Comparison of ENCODE assay signal across 8 mouse cellular contexts in genomic region chr17:70835071-70835790, GRCm38 (mm10). TPM values are rescaled to one million over a fixed set of nuclear protein-coding genes. Genes with fewer than 3 reads are reported as not detected.
A peak's percentile ranks its signal among the peaks of the same experiment; 100 is the strongest.
DNase-seq lines count a peak whose midpoint lies in the region; ATAC-seq lines count a peak whose summit lies in the region.

No protein-coding gene starts in this region.

- peak overlapping the region; percentile 85 for H3K4me2 ChIP-seq in lung, embryonic 15.5 days
- H3K4me2 ChIP-seq in embryonic facial prominence, embryonic 15.5 days (replicated peaks) = peak overlapping the region; percentile 72

- ATAC-seq in lung, embryonic 15.5 days (ENCODE audit: borderline replicate concordance, extremely low read depth, low FRiP score, low TSS enrichment) = no peak
- ATAC-seq in embryonic facial prominence, embryonic 15.5 days (ENCODE audit: insufficient number of reproducible peaks, low FRiP score, low TSS enrichment, low read depth) = no peak

- 9% methylated on average over 10 of the region's 10 CpGs for WGBS in lung, embryonic 15.5 days
- WGBS in embryonic facial prominence, embryonic 15.5 days = 6% methylated on average over 10 of the region's 10 CpGs
- WGBS in limb, embryonic 10.5 days = 3% methylated on average over 10 of the region's 10 CpGs

- H3K4me3 ChIP-seq in lung, embryonic 15.5 days = peak overlapping the region; percentile 41
- peak overlapping the region; percentile 39 for H3K4me3 ChIP-seq in embryonic facial prominence, embryonic 15.5 days (replicated peaks)
- H3K4me3 ChIP-seq in limb, embryonic 10.5 days = peak overlapping the region; percentile 51

- H3K27ac ChIP-seq in lung, embryonic 15.5 days = no peak overlapping the region
- H3K27ac ChIP-seq in embryonic facial prominence, embryonic 15.5 days (replicated peaks) = peak overlapping the region; percentile 28; the same call in 1 of the 2 replicates
- H3K27ac ChIP-seq in limb, embryonic 10.5 days = no peak overlapping the region

- DNase-seq in lung, postnatal 14 days = no peak
- DNase-seq in limb, embryonic 10.5 days (ENCODE audit: low spot score) = no peak
- peak; percentile 32 for DNase-seq in retina, postnatal 1 day
- no peak for DNase-seq in thymus, adult 18-20 months
- DNase-seq in spleen, adult 18-20 months = no peak
- DNase-seq in layer of hippocampus, postnatal 25 days (ENCODE audit: extremely low spot score in 1 of 2, low spot score in 1 of 2) = no peak

- H3K36me3 ChIP-seq in lung, embryonic 15.5 days = peaks cover 12% of the 10 kb centered on the region; the same call in 1 of the 2 replicates
- peaks cover 8% of the 10 kb centered on the region; the same call in 1 of the 2 replicates for H3K36me3 ChIP-seq in embryonic facial prominence, embryonic 15.5 days
- peaks cover 27% of the 10 kb centered on the region for H3K36me3 ChIP-seq in limb, embryonic 10.5 days

- H3K4me1 ChIP-seq in lung, embryonic 15.5 days = peaks cover 10% of the 10 kb centered on the region
- H3K4me1 ChIP-seq in embryonic facial prominence, embryonic 15.5 days = peaks cover 19% of the 10 kb centered on the region
- H3K4me1 ChIP-seq in limb, embryonic 10.5 days = peaks cover 34% of the 10 kb centered on the region

- H3K9ac ChIP-seq in lung, embryonic 15.5 days = no peak overlapping the region; the same call in 1 of the 2 replicates
- H3K9ac ChIP-seq in embryonic facial prominence, embryonic 15.5 days = no peak overlapping the region

- H3K27me3 ChIP-seq in lung, embryonic 15.5 days = no peaks in the 10 kb centered on the region
- no peaks in the 10 kb centered on the region for H3K27me3 ChIP-seq in embryonic facial prominence, embryonic 15.5 days
- H3K27me3 ChIP-seq in limb, embryonic 10.5 days (ENCODE audit: low read depth, poor library complexity, severe bottlenecking) = peaks cover 13% of the 10 kb centered on the region; the same call in 1 of the 2 replicates

- no peaks in the 10 kb centered on the region for H3K9me3 ChIP-seq in lung, embryonic 15.5 days
- H3K9me3 ChIP-seq in embryonic facial prominence, embryonic 15.5 days (replicated peaks) = no peaks in the 10 kb centered on the region
- H3K9me3 ChIP-seq in limb, embryonic 10.5 days (replicated peaks) = no peaks in the 10 kb centered on the region

RNA-seq across cellular contexts. Expression of gene Tgif1, which starts 18.1 kb away (rescaled TPM):
- polyA plus RNA-seq in lung, embryonic 15.5 days (2015; fragmentation: Nextera tagmentation; extraction: Ambion mirVana) = 63.6 and 72.3 TPM in 2 replicates
- 70.2 and 74.4 TPM in 2 replicates for polyA plus RNA-seq in embryonic facial prominence, embryonic 15.5 days (2015; fragmentation: Nextera tagmentation; extraction: Ambion mirVana)
- polyA plus RNA-seq in limb, embryonic 10.5 days (2016; fragmentation: Nextera tagmentation; extraction: Ambion mirVana) = 105 and 132 TPM in 2 replicates
- 1 to 10 TPM; 1.9 to 2.3 TPM for total RNA-seq in layer of hippocampus, postnatal 25 days (2021)
